Mouse (Mus musculus): ENCODE measurements at regions not wholly inside any gene's neighbourhood (a gene's known extent, or its start where the extent isn't known, plus 50 kb on each side); places are given as distances from the start of the nearest gene placed in this dataset.
"Not testable (repeated sequence)": the region's sequence is repeated elsewhere in the genome, so short reads cannot be mapped to it uniquely, and the experiment has no call there.

- DNase-seq (ENCODE audit: low spot score), result no peak
These were observed 574.4 kb downstream of the Cypt12 start for GRCm38 (mm10) chr3:18522562-18522961.

- no peak for DNase-seq (ENCODE audit: low spot score)
These were observed 575.8 kb downstream of the Cypt12 start for GRCm38 (mm10) chr3:18524011-18524410.

DNA sequence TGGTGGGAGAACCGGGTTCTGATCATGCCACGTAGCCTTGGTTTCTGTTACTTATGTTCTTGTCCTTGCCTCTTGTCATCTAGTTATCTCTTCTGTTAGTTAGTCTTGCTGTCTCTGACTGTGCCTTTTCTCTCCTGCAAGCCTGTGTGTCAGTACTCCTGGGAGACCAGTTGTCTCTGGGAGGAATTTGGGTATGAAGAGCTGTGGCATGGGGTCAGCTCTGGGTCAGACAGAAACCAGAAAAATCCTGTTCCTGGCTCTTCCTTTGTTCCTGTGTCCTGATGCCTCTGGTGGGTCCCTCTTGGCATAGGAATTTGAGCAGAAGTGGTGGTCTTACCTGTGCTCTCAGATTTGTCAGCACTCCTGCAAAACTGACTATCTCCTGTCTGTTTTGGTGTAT, 609.0 kb downstream of the Cypt12 start:
- no peak for DNase-seq (ENCODE audit: low spot score)

DNA sequence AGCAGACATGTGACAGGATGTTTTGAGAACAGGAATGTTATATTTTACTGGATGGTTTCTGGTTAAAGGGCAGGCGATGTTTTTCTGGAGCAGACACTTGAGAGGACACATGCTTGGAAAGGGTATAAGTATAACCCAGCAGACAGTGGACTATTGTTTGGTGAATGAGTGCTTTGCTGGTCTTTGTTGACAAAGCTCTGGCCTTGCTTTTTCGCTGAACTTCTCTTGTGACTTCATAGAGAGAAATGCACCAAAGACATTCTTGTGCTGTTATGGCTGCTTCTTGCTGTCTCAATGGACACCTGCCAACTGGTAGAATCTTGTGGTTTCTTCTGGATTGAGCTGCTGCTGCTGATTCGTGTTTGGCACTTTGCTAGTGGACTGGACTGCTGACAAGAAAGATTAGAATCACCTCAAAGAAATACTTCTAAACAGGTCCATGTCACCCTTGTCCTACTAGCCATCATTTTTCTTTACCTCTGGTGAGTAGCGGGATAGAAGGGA, 612.1 kb downstream of the Cypt12 start:
- DNase-seq (ENCODE audit: low spot score), result no peak

DNA sequence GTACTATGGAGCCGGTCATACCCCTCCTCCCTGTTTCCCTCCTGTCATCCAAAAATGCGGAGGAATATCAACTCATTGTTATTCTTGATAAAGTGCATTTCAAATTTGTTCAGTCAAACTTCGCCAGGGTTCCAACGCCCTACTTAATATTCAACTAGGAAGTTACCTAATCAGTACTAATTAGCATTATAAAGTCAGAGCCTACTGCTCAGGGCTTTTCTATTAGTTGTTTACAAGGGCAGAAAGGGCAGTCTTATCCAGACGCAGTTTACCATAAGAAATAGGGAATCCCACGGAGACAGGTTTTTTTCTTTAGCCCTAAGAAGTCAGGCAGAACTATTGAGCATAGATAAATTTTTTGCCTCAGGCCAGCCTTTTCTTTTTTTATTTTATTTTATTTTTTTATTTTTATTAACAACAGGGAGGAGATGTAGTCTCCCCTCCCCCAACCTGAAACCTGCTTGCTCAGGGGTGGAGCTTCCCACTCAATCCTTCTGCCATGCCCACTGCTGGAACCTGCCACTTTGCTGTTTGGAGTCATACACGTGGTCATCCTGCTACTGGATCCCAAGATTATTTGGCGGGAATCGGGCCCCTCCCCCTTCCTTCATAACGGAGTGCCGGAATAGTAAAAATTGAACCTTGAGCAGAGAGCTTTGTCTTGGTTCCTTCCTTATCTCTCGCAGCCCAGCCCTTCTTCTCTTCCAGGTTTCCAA, 632.9 kb downstream of the Cypt12 start:
- DNase-seq (ENCODE audit: low spot score), result not testable (repeated sequence)

DNA sequence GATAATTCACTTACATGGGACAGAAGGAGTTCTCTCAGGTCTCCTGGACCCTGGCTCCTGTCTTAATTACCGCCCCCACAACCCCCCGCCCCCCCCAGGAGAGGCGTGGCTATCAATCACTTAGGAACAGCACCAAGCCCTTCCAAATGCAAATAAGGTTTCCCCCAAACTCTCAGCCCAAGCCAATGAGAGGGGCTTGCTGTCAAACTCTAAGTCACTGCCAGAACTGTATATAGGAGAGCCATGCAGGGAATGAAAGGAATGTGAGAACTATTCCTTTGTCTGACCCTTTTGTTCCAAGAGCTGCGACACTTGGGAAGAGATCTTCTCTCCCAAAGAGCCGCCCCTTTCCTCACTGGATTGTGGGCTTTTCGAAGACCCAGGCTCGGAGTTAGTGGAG, 672.4 kb downstream of the Cypt12 start:
- DNase-seq (ENCODE audit: low spot score), result no peak

- peak; percentile 46 for DNase-seq (ENCODE audit: low spot score)
These were observed 675.7 kb downstream of the Cypt12 start for GRCm38 (mm10) chr3:18623831-18624304.

DNA sequence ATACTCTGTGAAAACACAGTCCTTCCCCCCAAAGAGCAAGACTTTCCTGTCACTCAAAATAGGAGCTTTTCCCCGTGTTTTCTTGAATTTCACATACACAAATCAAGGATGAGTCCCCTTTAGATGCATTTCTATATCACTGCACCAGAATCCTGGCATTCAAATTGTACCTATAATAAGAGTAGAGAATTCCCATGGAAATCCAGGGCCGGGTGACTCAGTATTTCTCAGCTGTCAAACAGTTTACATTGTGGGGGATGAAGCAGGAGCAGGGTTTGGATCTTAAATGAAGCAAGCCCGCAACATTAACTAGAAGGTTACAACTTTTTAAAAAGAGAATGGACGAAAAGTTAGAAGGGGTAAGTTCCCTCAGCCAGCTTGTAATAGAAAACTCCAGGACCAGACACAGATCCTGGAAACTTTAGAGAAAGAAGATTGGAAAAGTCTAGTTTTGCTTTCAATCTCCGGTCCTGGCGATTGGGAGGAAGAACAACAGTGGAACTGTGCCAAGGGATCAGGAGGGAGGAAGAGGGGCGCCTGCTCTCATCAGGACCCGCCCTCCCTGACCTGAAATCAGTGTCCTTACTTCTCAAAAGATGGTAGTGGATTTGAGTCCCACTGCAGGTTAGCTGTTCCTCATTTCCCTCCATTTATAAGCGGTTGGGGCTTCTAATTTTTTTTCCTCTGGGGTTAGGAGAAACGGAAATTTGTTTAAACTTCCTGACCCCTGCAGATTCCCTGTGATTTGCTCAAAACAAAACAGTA, 676.4 kb downstream of the Cypt12 start:
- peak; percentile 20 for DNase-seq (ENCODE audit: low spot score)

- peak; percentile 35 for DNase-seq (ENCODE audit: low spot score)
These were observed 677.5 kb downstream of the Cypt12 start for GRCm38 (mm10) chr3:18625395-18626328.

- DNase-seq (ENCODE audit: low spot score), result no peak
These were observed 678.2 kb downstream of the Cypt12 start for GRCm38 (mm10) chr3:18626375-18626774.

- DNase-seq (ENCODE audit: low spot score), result no peak
These were observed 678.6 kb downstream of the Cypt12 start for GRCm38 (mm10) chr3:18626820-18627219.

DNA sequence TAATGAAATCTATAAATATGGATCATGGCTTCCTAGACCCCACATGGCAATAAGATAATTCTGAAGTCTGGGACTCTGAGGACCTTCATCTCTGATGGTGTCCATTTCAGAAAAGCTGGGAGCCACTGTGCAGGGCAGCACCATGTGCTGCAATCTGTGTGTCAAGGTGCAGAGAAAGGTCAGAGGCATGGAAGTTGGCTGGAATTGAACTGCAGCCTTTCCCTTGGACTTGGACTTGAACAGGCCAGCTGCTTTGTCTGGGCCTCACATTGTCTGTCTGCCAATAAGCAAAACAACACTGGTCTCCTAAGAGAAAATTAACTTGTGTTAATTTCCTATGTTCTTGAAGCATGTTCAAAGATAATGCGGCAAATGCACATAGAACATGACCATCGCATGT, 681.0 kb downstream of the Cypt12 start:
- no peak for DNase-seq (ENCODE audit: low spot score)

GRCm38 (mm10) chr3:18631601-18632000, 683.4 kb downstream of the Cypt12 start:
- DNase-seq (ENCODE audit: low spot score), result no peak

GRCm38 (mm10) chr3:18634855-18635254, 686.6 kb downstream of the Cypt12 start:
- DNase-seq (ENCODE audit: low spot score), result no peak

DNA sequence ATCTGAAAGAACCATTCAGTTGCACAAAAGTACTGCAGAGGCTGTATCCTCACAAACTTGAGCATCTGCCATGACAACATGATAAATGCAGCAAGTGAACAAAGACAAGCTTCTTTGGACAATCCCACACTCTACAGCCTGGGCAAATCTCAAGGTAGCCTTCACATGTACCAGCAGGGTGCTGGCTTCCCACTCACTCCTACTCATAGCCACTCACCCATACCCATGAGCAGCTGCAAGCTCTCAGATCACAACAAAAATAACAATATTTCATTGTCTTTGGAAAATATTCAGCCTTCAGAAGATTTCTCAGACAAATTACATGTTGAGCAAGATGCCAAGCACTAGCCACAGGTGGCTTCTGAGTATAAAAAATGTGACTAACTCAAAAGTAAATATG, 689.3 kb downstream of the Cypt12 start:
- DNase-seq (ENCODE audit: low spot score), result no peak

DNA sequence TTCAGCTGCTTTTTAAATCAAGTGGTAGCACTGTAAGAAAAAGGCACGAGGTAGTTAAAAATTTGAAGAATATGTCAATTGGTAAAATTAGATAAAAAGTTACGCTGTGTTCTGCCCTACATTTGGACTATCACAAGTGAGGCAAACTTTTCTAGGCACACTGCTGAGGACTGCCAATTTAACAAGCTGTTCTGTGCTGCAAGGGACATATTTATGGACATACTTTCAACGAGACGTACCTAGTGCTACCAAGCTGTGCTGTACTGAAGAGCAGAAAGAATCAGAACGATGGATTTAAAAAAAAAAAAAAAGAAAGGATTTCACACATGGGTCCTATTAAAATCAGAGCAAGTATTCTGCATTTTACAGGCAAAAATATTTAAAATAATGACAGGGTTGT, 692.1 kb downstream of the Cypt12 start:
- no peak for DNase-seq (ENCODE audit: low spot score)

- no peak for DNase-seq (ENCODE audit: low spot score)
These were observed 693.5 kb downstream of the Cypt12 start for GRCm38 (mm10) chr3:18641688-18642087.

GRCm38 (mm10) chr3:18643408-18644035, 695.3 kb downstream of the Cypt12 start:
- peak; percentile 23 for DNase-seq (ENCODE audit: low spot score)

DNA sequence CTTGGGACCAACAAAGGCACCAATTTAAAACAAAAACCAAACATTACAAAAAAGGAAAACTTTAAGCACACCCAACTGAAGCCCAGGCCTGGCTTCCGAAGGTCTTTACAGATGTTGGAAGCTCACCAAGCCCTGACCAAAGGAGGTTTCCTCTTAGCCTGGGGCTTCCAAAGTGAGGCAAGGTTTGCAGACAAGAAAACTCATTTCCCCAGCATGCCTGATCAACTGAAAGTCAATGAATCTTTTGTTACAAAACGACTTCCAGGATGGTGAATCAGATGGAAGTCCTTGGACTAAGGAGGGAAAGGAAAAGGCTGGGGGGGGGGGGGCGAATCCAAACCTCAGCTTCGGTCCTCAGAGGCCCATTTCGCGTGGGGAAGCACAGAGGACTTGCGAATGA, 697.3 kb downstream of the Cypt12 start:
- no peak for DNase-seq (ENCODE audit: low spot score)

GRCm38 (mm10) chr3:18645927-18646326, 697.7 kb downstream of the Cypt12 start:
- no peak for DNase-seq (ENCODE audit: low spot score)

- no peak for DNase-seq (ENCODE audit: low spot score)
These were observed 705.3 kb downstream of the Cypt12 start for GRCm38 (mm10) chr3:18653557-18653956.

- DNase-seq (ENCODE audit: low spot score), result no peak
These were observed 717.5 kb downstream of the Cypt12 start for GRCm38 (mm10) chr3:18665738-18666137.
